Mouse (Mus musculus): Measurements from ENCODE around the gene Kbtbd12.

Kbtbd12 gene

GRCm38 (mm10) chr6:88502030-88502970 lies 135.4 kb downstream of the Kbtbd12 start:
- CTCF ChIA-PET: no interaction called here

GRCm38 (mm10) chr6:88500405-88500767 lies 137.4 kb downstream of the Kbtbd12 start:
- CTCF ChIA-PET: no interaction called here

GRCm38 (mm10) chr6:88499481-88500404 lies 138.0 kb downstream of the Kbtbd12 start:
- CTCF ChIA-PET: interaction anchor here (0.5 kb wide), 1 partner anchor 521 kb away, joined by 24 read pairs; no protein-coding TSS in a partner anchor

Data from spleen, embryonic (tissue).